Mouse (Mus musculus): ENCODE measurements around the gene Lpp.

- TF ChIP-seq POLR2A (IDR thresholded peaks at IDR 0.05; ENCODE audit: borderline replicate concordance, insufficient read depth, low read length) (no peak), CTCF (IDR thresholded peaks at IDR 0.05; ENCODE audit: borderline replicate concordance, insufficient read depth, low read depth, low read length) (no peak)
Measured at GRCm38 (mm10) chr16:24949265-24949664, 556.0 kb downstream of the Lpp start.

Measured in cerebellum, adult 2 months (tissue).